Mouse (Mus musculus) kidney, adult 18-20 months (tissue): ENCODE results near the gene Ccdc158.

Source experiments
- DNase-seq: peaks from one replicate; pipeline ENCODE4 v3.0.0; 2021

Gene Ccdc158

DNA sequence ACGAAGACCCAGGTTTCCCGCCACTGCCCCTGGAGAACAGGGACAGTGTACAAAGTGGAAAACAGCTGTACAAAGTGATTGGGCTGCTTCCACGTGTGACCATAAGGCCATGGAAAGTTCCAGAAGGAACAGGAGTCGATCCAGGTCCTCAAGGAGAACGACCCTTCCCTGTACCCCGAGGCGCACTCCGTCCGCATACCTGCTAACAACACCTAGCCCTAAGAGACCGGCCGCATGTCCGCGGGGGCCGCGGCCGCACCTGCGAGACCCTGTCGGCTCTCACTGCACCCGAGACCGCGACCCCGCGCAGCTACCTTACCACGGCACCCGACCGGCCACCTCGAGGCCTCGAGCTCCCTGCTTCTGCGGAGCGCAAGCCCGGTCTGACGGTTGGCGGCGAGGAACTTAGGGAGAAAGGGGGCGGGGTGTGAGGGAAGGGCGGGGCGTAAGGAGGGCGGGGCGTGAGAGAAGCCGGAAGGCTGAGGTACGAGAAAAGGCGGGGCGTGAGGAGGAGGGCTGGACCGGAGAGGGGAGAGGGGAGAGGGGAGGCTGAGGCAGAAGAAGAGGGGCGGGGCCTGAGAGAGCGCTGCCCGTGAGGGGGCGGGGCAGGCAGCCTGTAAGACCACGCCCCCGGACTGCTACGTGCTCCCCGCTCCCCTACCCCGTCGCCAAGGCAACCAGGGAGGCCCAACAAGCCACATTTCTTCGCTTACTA, at the start of gene Ccdc158:
Gene Ccdc158 (minus strand): TSS at position 413 of the 715 bp plus-strand sequence.
- peak; percentile 73 for DNase-seq

DNA sequence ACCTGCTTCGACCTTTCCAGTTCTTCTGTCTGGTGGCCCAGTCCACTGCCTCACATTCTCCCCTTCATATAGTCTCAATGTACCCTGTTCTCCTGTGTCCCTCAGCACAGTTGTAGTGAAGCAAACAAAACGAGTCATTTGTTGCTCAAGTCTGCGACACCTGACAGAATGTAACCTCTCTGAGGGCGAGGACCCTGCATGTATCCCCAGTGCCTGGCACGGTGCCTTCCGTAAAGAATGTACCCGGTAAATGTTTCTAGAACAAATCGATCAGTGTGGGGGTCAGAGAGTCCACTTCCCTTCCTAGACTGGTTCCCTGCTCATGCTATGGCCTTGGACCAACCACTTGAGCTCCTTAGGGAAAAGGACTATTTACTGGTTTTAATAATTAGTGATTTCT, 46.5 kb upstream of the Ccdc158 start:
- no peak for DNase-seq

- no peak for DNase-seq
Measured at GRCm38 (mm10) chr5:92718856-92719255, 43.8 kb upstream of the Ccdc158 start.

DNA sequence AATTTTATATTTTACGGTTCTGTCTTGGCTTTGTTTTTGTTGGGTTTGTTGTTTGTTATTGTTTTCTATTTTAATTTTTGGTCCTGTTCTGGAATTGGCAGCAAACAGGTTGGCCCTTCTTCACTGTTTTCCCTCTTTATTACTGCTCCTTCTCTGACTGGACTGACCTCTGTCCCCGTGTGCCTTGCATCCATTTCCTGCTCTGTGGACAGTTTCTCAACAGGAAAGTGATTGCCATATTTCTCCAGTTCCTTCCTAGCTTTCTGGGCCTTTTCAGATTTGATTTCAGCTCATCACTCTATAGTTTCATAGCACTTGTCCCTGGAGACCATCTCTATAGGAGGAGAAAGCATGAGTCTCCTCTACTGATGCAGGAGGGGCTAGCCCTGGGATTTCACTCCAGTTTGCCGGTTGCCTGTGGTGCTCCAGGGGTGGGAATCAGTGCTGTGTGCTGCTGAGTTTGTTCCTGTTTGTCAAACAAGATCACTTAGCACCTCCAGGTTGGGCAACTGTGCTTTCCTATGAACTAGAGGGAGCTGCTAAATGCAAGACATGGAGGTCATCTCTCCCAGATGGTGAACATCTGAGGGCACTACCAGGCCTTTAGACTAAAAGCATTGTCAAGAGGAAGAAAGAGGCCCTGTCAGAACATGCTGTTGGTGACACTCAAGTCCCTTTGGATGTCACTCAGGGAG, 42.7 kb upstream of the Ccdc158 start:
- no peak for DNase-seq

GRCm38 (mm10) chr5:92715890-92716289, 40.8 kb upstream of the Ccdc158 start:
- no peak for DNase-seq

DNA sequence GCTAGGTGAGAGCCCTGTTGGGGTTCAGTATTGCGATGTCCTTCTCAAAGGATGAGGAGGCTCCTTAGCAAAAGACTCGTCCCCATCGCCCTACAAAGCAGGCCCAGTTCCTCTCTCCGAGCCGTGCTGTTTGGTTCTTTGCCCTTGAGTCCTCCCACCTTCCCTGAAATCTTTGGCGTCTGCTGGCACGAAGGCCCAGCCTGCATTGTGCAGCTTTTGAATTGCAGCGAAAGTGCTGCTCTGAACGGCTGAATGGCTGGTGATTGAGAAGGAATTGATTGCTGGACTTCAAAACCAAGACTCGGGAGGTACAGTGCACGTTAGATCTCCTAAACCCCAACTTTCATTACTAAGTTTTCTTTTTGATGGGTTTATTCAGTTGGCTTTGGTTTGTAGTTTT, 40.2 kb upstream of the Ccdc158 start:
- no peak for DNase-seq

DNA sequence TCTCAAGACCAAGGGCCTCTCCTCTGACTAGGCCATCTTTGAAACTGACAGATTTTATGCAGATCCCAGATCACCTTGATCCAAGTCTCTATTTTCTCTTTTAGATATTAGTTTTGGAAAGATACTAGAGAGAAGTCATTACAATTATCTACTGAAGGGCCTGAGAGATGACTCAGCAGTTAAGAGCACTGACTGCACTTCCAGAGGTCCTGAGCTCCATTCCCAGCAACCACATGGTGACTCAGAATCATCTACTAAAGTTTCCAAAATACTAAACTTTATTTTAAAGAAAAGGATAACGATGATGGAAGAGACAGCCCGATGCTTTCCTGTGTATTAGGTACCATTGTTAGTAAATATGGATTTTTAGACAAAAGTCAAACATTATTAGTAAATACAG, 39.8 kb upstream of the Ccdc158 start:
- DNase-seq, result no peak

GRCm38 (mm10) chr5:92712621-92713395, 37.7 kb upstream of the Ccdc158 start:
- peak; percentile 27 for DNase-seq

DNA sequence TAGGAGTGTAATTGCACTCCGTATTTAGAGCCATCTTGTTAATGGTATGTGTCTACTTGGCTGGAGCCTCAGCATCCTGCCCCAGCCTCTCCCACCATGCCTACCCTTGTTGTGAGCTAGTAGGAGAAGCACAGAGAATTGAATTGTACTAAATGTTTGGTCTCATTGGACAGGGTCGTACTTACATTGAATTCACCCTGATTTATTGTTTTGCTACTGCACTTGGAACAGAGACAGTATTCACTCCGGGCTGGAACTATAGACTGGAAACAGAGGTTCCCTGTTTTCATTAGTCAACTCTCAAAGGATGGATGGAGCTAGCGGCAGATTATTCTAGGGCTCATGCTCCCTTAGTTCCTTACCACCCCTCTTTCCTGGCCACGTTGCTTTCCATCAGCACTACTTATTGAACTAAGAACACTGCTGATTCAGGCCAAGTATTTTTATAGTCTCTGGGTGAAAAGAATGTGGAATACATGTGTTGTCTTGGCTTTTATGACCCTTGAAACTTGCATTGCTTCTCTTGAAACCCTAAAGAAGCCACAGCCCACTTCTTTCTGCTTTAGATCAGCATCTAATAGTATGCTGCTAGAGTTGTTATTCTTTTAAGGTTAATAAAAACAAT, 36.7 kb upstream of the Ccdc158 start:
- no peak for DNase-seq

DNA sequence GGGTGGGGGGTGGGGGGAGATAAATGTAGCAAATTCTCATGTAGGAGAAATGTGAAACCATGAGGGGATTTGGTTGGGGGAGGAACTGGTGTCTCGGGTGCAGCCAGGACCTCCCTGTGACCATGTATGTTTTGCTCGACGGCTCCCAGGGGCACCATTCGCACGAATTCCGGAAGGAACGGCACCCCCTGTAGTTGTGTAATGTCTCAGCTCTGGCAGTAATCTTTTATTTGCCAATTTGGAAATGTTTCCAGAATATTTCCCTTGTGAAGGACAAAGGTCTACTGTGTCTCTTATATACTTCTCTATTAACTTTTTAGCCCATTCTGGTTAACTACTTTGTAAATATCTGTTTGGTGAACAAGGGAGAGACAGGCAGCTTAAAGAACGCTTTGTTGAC, 35.7 kb upstream of the Ccdc158 start:
- DNase-seq, result no peak

- DNase-seq, result no peak
Measured at GRCm38 (mm10) chr5:92707921-92708491, 32.9 kb upstream of the Ccdc158 start.

GRCm38 (mm10) chr5:92703671-92704070, 28.6 kb upstream of the Ccdc158 start:
- no peak for DNase-seq

GRCm38 (mm10) chr5:92701750-92702149, 26.7 kb upstream of the Ccdc158 start:
- no peak for DNase-seq

- no peak for DNase-seq
Measured at GRCm38 (mm10) chr5:92698837-92699529, 23.9 kb upstream of the Ccdc158 start.

- DNase-seq, result no peak
Measured at GRCm38 (mm10) chr5:92698131-92698836, 23.2 kb upstream of the Ccdc158 start.

DNA sequence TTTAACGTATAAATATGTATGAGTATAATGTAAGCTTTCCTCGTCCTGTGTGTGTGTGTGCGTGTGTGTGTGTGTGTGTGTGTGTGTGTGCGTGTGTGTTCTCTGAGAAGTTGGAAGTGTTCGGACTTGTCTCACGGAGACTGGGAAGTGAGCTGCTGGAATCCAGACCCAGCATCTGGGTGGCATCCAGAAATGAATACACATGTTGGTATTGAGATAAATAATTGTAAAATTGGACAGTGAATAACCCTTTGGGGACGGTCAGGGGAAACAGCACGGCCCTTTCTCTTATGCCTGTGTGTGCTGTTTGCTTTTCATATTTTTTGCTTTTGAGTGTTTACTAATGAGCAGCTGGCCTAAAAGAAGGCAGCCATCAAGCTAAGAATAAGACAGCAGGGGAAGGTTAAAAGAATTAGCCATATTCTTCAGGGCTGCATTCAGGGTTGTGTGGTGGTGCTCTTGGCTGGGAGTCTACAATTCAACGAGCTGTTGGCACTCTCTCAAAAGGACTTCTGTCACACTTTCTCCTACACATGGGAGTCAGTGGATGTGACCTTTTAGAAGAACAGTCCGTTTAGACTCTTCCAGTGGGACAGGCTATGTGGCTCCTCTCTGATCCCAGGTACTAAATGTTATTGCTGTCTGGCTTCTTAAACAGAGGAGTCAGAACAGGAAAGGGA, 19.4 kb upstream of the Ccdc158 start:
- no peak for DNase-seq

- no peak for DNase-seq
Measured at GRCm38 (mm10) chr5:92693744-92694143, 18.7 kb upstream of the Ccdc158 start.

GRCm38 (mm10) chr5:92692206-92693007, 17.3 kb upstream of the Ccdc158 start:
- DNase-seq, result no peak

- no peak for DNase-seq
Measured at GRCm38 (mm10) chr5:92688569-92688968, 13.5 kb upstream of the Ccdc158 start.

- no peak for DNase-seq
Measured at GRCm38 (mm10) chr5:92688124-92688523, 13.1 kb upstream of the Ccdc158 start.
